ENCODE assay signal across 26 mouse cellular contexts in the genomic region with DNA sequence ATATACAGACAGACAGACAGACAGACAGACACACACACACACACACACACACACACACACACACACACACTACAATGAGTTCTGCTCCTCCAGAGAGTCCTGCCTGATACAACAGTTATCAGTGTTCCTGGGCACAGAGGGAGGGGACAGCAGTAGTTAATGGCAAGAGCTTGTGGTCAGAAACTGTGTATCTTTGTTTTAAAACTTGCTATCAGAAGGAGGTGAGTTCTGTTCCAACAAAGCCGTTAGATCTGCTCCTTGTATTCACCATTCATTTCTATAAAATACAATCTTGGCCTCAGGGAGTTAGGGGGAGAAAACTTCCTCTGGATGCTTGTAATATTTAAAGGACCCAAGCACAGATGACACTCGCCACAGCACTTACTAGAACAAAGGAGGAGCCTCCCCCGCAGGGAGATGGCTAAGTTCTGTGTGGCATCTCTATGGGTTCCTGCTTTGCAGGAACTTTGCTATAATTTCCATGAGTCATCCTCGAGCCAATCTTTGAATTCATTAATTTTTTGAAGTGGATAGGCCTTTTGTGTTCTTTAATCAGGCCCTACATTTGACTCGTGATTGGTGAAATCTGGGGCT. TPM values are rescaled to one million over a fixed set of nuclear protein-coding genes. Genes with fewer than 3 reads are reported as not detected.
DNase-seq lines count a peak whose midpoint lies in the region; ATAC-seq lines count a peak whose summit lies in the region.
"Had no signal": no experiment of that assay in that cellular context is flagged by ENCODE, and none has a peak within 500 bp of the region (broad histone marks: within the 10 kb centered on the region; RNA-seq: fewer than 3 reads in every experiment).

No protein-coding gene starts in this region.

- H3K4me1 ChIP-seq in hindbrain, embryonic 10.5 days (replicated peaks) = peaks cover 13% of the 10 kb centered on the region
- 0 out of 2 replicates have a peak, but pooled peaks cover 3% of the 10 kb centered on the region for H3K4me1 ChIP-seq in hindbrain, embryonic 14.5 days (replicated peaks; ENCODE audit: control insufficient read depth, insufficient read depth, low read length)
- peaks cover 30% of the 10 kb centered on the region for H3K4me1 ChIP-seq in liver, embryonic 13.5 days (replicated peaks)

- no peak overlapping the region for H3K4me3 ChIP-seq in hindbrain, embryonic 10.5 days
- H3K4me3 ChIP-seq in hindbrain, embryonic 14.5 days (replicated peaks; ENCODE audit: low read length) = no peak overlapping the region
- H3K4me3 ChIP-seq in liver, embryonic 13.5 days (replicated peaks) = no peak overlapping the region
- H3K4me3 ChIP-seq: embryonic facial prominence, embryonic 12.5 days; hindbrain, embryonic 12.5 days; kidney, embryonic 15.5 days; lung, embryonic 15.5 days; midbrain, embryonic 10.5 days; myocyte; neural tube, embryonic 13.5 days had no signal

- ATAC-seq in hindbrain, embryonic 14.5 days (ENCODE audit: low FRiP score) = no peak
- ATAC-seq in liver, embryonic 13.5 days (ENCODE audit: low read depth) = peak; percentile 68
- ATAC-seq in megakaryocyte-erythroid progenitor cell, adult 5-6 weeks (replicated peaks; ENCODE audit: low FRiP score, low TSS enrichment, poor library complexity, severe bottlenecking) = peak; percentile 88
- ATAC-seq: forebrain, postnatal 0 days; midbrain, embryonic 16.5 days had no signal

- H3K27me3 ChIP-seq in hindbrain, embryonic 10.5 days (ENCODE audit: insufficient read depth, poor library complexity, severe bottlenecking) = no peaks in the 10 kb centered on the region
- H3K27me3 ChIP-seq in hindbrain, embryonic 14.5 days (ENCODE audit: control insufficient read depth, insufficient read depth, low read length) = no peaks in the 10 kb centered on the region
- no peaks in the 10 kb centered on the region for H3K27me3 ChIP-seq in liver, embryonic 13.5 days
- H3K27me3 ChIP-seq: embryonic facial prominence, embryonic 12.5 days; hindbrain, embryonic 12.5 days; kidney, embryonic 15.5 days; neural tube, embryonic 13.5 days had no signal

- H3K4me2 ChIP-seq in hindbrain, embryonic 14.5 days (replicated peaks) = no peak overlapping the region
- H3K4me2 ChIP-seq in liver, embryonic 13.5 days = no peak overlapping the region
- H3K4me2 ChIP-seq: embryonic facial prominence, embryonic 12.5 days; hindbrain, embryonic 12.5 days; kidney, embryonic 15.5 days; lung, embryonic 15.5 days; neural tube, embryonic 13.5 days had no signal

- H3K9me3 ChIP-seq in hindbrain, embryonic 10.5 days = no peaks in the 10 kb centered on the region
- no peaks in the 10 kb centered on the region for H3K9me3 ChIP-seq in hindbrain, embryonic 14.5 days (ENCODE audit: control insufficient read depth, low read length)
- H3K9me3 ChIP-seq in liver, embryonic 13.5 days (replicated peaks) = no peaks in the 10 kb centered on the region
- H3K9me3 ChIP-seq: kidney, embryonic 15.5 days; lung, embryonic 15.5 days; neural tube, embryonic 13.5 days had no signal

- 63% methylated on average over 5 of the region's 5 CpGs for WGBS in hindbrain, embryonic 10.5 days
- 47% methylated on average over 5 of the region's 5 CpGs for WGBS in hindbrain, embryonic 14.5 days
- WGBS in liver, embryonic 13.5 days (ENCODE audit: insufficient replicate concordance) = 35% methylated on average over 5 of the region's 5 CpGs

- no peak for DNase-seq in hindbrain, embryonic 10.5 days (ENCODE audit: low spot score)
- no peak for DNase-seq in hindbrain, embryonic 14.5 days (ENCODE audit: low spot score)
- DNase-seq in Muller cell, postnatal 12 days (ENCODE audit: inconsistent ontology term) = peak; percentile 89
- no peak for DNase-seq in liver, embryonic 13.5 days
- DNase-seq in cerebellum, adult 18-20 months = no peak
- no peak for DNase-seq in left cerebral cortex, postnatal 10 days (ENCODE audit: extremely low spot score in 1 of 2, low spot score in 2 of 2)
- DNase-seq in gastrocnemius, adult 8-10 months (ENCODE audit: low spot score in 2 of 2) = no peak
- DNase-seq: adrenal gland, postnatal 14 days; cerebellum, adult 9-10 months; forebrain, postnatal 0 days; kidney, adult 11 months; kidney, postnatal 36 days; layer of hippocampus, postnatal 36 days; lung, postnatal 4 days; retina, postnatal 1 day; thymus, adult 2 months; thymus, postnatal 4 days had no signal

- intact Hi-C loops in left cerebral cortex, postnatal 10 days (cut with DNase I) = loop anchor here (10.0 kb wide), 1 partner anchor 857 kb away; no protein-coding TSS in a partner anchor

- 0 out of 2 replicates have a peak overlapping the region, but pooled peaks have one; percentile 4 for H3K27ac ChIP-seq in hindbrain, embryonic 10.5 days
- H3K27ac ChIP-seq in hindbrain, embryonic 14.5 days = no peak overlapping the region
- no peak overlapping the region for H3K27ac ChIP-seq in liver, embryonic 13.5 days
- H3K27ac ChIP-seq: embryonic facial prominence, embryonic 12.5 days; hindbrain, embryonic 12.5 days; kidney, embryonic 15.5 days; lung, embryonic 15.5 days; midbrain, embryonic 10.5 days; neural tube, embryonic 13.5 days had no signal

- no peak overlapping the region for H3K9ac ChIP-seq in hindbrain, embryonic 14.5 days
- H3K9ac ChIP-seq in liver, embryonic 13.5 days = no peak overlapping the region
- H3K9ac ChIP-seq: embryonic facial prominence, embryonic 12.5 days; forebrain, postnatal 0 days; hindbrain, embryonic 12.5 days; kidney, embryonic 15.5 days; lung, embryonic 15.5 days; neural tube, embryonic 13.5 days had no signal

- no peaks in the 10 kb centered on the region for H3K36me3 ChIP-seq in hindbrain, embryonic 10.5 days
- no peaks in the 10 kb centered on the region for H3K36me3 ChIP-seq in hindbrain, embryonic 14.5 days (replicated peaks; ENCODE audit: control insufficient read depth, insufficient read depth)
- H3K36me3 ChIP-seq in liver, embryonic 13.5 days = no peaks in the 10 kb centered on the region
- H3K36me3 ChIP-seq: embryonic facial prominence, embryonic 12.5 days; hindbrain, embryonic 12.5 days; kidney, embryonic 15.5 days; lung, embryonic 15.5 days; midbrain, embryonic 10.5 days; neural tube, embryonic 13.5 days had no signal

RNA-seq across cellular contexts. Expression of a gene that starts 47.6 kb away (rescaled TPM):
- 17.5 and 19.4 TPM in 2 replicates for polyA plus RNA-seq in hindbrain, embryonic 10.5 days (2016; fragmentation: Nextera tagmentation; extraction: Ambion mirVana)
- polyA plus RNA-seq in hindbrain, embryonic 14.5 days (2014; fragmentation: Nextera tagmentation; extraction: Ambion mirVana) = 11.1 and 11.9 TPM in 2 replicates
- polyA plus RNA-seq in liver, embryonic 13.5 days (2015; fragmentation: Nextera tagmentation; extraction: Ambion mirVana) = 8.8 and 10.1 TPM in 2 replicates
- 13.3 and 15.0 TPM in 2 replicates for total RNA-seq in megakaryocyte-erythroid progenitor cell, adult 5-6 weeks (2014; fragmentation: Nextera tagmentation)
- 29.6 and 38.1 TPM in 2 replicates for total RNA-seq in megakaryocyte-erythroid progenitor cell, adult 5-6 weeks (2017)
- 1 to 10 TPM; 8.3 to 9.7 TPM for total RNA-seq in left cerebral cortex, postnatal 10 days (2021)
- 1 to 10 TPM; 3.3 to 4.2 (median 3.7) TPM for total RNA-seq in gastrocnemius, adult 8-10 months (2022)

RNA-seq across cellular contexts. Expression of a gene that starts 47.7 kb away (rescaled TPM):
- polyA plus RNA-seq in hindbrain, embryonic 10.5 days (2016; fragmentation: Nextera tagmentation; extraction: Ambion mirVana) = 13.1 and 16.4 TPM in 2 replicates
- 13.4 and 14.0 TPM in 2 replicates for polyA plus RNA-seq in hindbrain, embryonic 14.5 days (2014; fragmentation: Nextera tagmentation; extraction: Ambion mirVana)
- polyA plus RNA-seq in liver, embryonic 13.5 days (2015; fragmentation: Nextera tagmentation; extraction: Ambion mirVana) = 5.6 and 7.7 TPM in 2 replicates
- 20.1 and 27.5 TPM in 2 replicates for total RNA-seq in megakaryocyte-erythroid progenitor cell, adult 5-6 weeks (2014; fragmentation: Nextera tagmentation)
- total RNA-seq in megakaryocyte-erythroid progenitor cell, adult 5-6 weeks (2017) = 37.5 and 41.0 TPM in 2 replicates
- 10 to 100 TPM; 19.9 TPM for total RNA-seq in left cerebral cortex, postnatal 10 days (2021)
- 1 to 10 TPM; 5.6 to 6.9 (median 6.3) TPM for total RNA-seq in gastrocnemius, adult 8-10 months (2022)
